Mouse (Mus musculus) adrenal gland, adult 2 months (tissue): ENCODE data around the gene Gale. TPM values are rescaled to one million over a fixed set of nuclear protein-coding genes. Genes with fewer than 3 reads are reported as not detected.

Experiments
- DNase-seq: peaks from one replicate; pipeline ENCODE4 v3.0.0; 2021
- polyA plus RNA-seq: library from polyadenylated mRNA; depleted of rRNA; stranded (reverse); fragments of >200 nt; gene quantifications from 2 replicates; pipeline ENCODE4 v1.2.3, GENCODE M21; 2012; rRNA removed
- total RNA-seq, 2 experiments: library from RNA; stranded (reverse); gene quantifications; 2 replicates each; pipeline ENCODE4 v1.2.3; 2021

Gale gene
- total and polyA plus RNA-seq, 3 experiments: 15.5 to 24.8 (median 22.9) TPM

- DNase-seq: no peak
These were observed 52.6 kb downstream of the Gale start for GRCm38 (mm10) chr4:136016059-136016602.

Other genes starting within 250 kb of the Gale start
- gene Il22ra1, start 235.6 kb upstream of the Gale start, total RNA-seq: under 1 TPM; 0.43 to 0.59 TPM
- 1.2 and 1.4 TPM in 2 replicates for gene Il22ra1, start 235.6 kb upstream of the Gale start, polyA plus RNA-seq
- under 1 TPM; 0.40 to 0.55 TPM for gene Myom3, start 204.0 kb upstream of the Gale start, total RNA-seq
- 0.08 and 0.10 TPM in 2 replicates for gene Myom3, start 204.0 kb upstream of the Gale start, polyA plus RNA-seq
- 100 to 1,000 TPM in 1 of 2 experiments, 10 to 100 TPM in 1; 84.2 to 139 TPM for gene Srsf10, start 108.0 kb upstream of the Gale start, total RNA-seq
- gene Srsf10, start 108.0 kb upstream of the Gale start, polyA plus RNA-seq: 111 and 117 TPM in 2 replicates
- 100 to 1,000 TPM in 1 of 2 experiments, 10 to 100 TPM in 1; 99.4 to 128 TPM for gene Pnrc2, start 89.9 kb upstream of the Gale start, total RNA-seq
- 5.5 and 8.6 TPM in 2 replicates for gene Pnrc2, start 89.9 kb upstream of the Gale start, polyA plus RNA-seq
- 1 to 10 TPM in 1 of 2 experiments, under 1 TPM in 1; 0.92 to 2.5 TPM for gene Cnr2, start 68.3 kb upstream of the Gale start, total RNA-seq
- 1.8 and 2.1 TPM in 2 replicates for gene Cnr2, start 68.3 kb upstream of the Gale start, polyA plus RNA-seq
- gene Fuca1, start 43.0 kb upstream of the Gale start, total RNA-seq: 10 to 100 TPM; 82.7 to 86.3 TPM
- gene Fuca1, start 43.0 kb upstream of the Gale start, polyA plus RNA-seq: 31.8 and 35.2 TPM in 2 replicates
- gene Hmgcl, start 17.3 kb upstream of the Gale start, total RNA-seq: 10 to 100 TPM; 42.7 to 71.0 TPM
- gene Hmgcl, start 17.3 kb upstream of the Gale start, polyA plus RNA-seq: 33.9 and 35.3 TPM in 2 replicates
- 10 to 100 TPM; 59.8 to 78.2 TPM for gene Lypla2, start 8.9 kb downstream of the Gale start, total RNA-seq
- 155 and 169 TPM in 2 replicates for gene Lypla2, start 8.9 kb downstream of the Gale start, polyA plus RNA-seq
- 10 to 100 TPM; 23.1 to 35.5 TPM for gene Pithd1, start 23.5 kb downstream of the Gale start, total RNA-seq
- gene Pithd1, start 23.5 kb downstream of the Gale start, polyA plus RNA-seq: 59.2 and 59.4 TPM in 2 replicates
- gene Eloa, start 58.0 kb downstream of the Gale start, total RNA-seq: 10 to 100 TPM; 40.8 to 46.8 TPM
- gene Eloa, start 58.0 kb downstream of the Gale start, polyA plus RNA-seq: 4.2 and 4.4 TPM in 2 replicates
- 100 to 1,000 TPM; 582 to 615 TPM for gene Rpl11, start 89.7 kb downstream of the Gale start, total RNA-seq
- gene Rpl11, start 89.7 kb downstream of the Gale start, polyA plus RNA-seq: 162 and 164 TPM in 2 replicates
- gene Id3, start 179.8 kb downstream of the Gale start, total RNA-seq: 10 to 100 TPM; 31.5 to 70.5 TPM
- 235 and 298 TPM in 2 replicates for gene Id3, start 179.8 kb downstream of the Gale start, polyA plus RNA-seq
- gene E2f2, start 208.7 kb downstream of the Gale start, total RNA-seq: 1 to 10 TPM; 1.8 to 5.1 TPM
- gene E2f2, start 208.7 kb downstream of the Gale start, polyA plus RNA-seq: 2.9 and 3.0 TPM in 2 replicates
- gene Asap3, start 242.6 kb downstream of the Gale start, total RNA-seq: 1 to 10 TPM; 1.4 to 3.6 TPM
- gene Asap3, start 242.6 kb downstream of the Gale start, polyA plus RNA-seq: 3.2 and 4.2 TPM in 2 replicates